Mouse (Mus musculus) stomach, postnatal 0 days (tissue): Measurements from ENCODE around the gene Plekhg3. TPM values are rescaled to one million over a fixed set of nuclear protein-coding genes. Genes with fewer than 3 reads are reported as not detected.

Experiments used
- ATAC-seq: fragments of 200-750 bp; cut with Nextera tagmentation; 2 replicates; pipeline ENCODE4 v1.8.0; 2017; ENCODE audit not compliant: low FRiP score, low TSS enrichment
- DNase-seq: peaks from one replicate; pipeline ENCODE4 v3.0.0-alpha.2; 2016; ENCODE audit warnings: low spot score
- H3K27ac ChIP-seq: fragments of 300-500 bp; sonication (generic); replicated peaks from 2 replicates; pipeline ENCODE4 v1.5.1; 2014; ENCODE audit warnings: mild to moderate bottlenecking, control low read depth
- H3K27me3 ChIP-seq: fragments of 300-500 bp; sonication (generic); 2 replicates; pipeline ENCODE4 v1.6.1; 2014; ENCODE audit warnings: low read length; ENCODE audit not compliant: control insufficient read depth, insufficient read depth
- H3K36me3 ChIP-seq: fragments of 300-500 bp; sonication (generic); 2 replicates; pipeline ENCODE4 v1.6.1; 2014; ENCODE audit warnings: low read length, mixed read lengths; ENCODE audit not compliant: control insufficient read depth, insufficient read depth
- H3K4me1 ChIP-seq: fragments of 300-500 bp; sonication (generic); replicated peaks from 2 replicates; pipeline ENCODE4 v1.6.1; 2014; ENCODE audit warnings: antibody characterized with exemption; ENCODE audit not compliant: control insufficient read depth, insufficient read depth
- H3K4me2 ChIP-seq: fragments of 300-500 bp; sonication (generic); replicated peaks from 2 replicates; pipeline ENCODE4 v1.6.1; 2014; ENCODE audit warnings: low read depth, mild to moderate bottlenecking, control low read depth, moderate library complexity
- H3K4me3 ChIP-seq: fragments of 300-500 bp; sonication (generic); 2 replicates; pipeline ENCODE4 v1.5.1; 2014; ENCODE audit warnings: low read depth, low read length, control low read depth
- H3K9ac ChIP-seq: fragments of 300-500 bp; sonication (generic); 2 replicates; pipeline ENCODE4 v1.6.1; 2014; ENCODE audit warnings: mild to moderate bottlenecking, low read length, control low read depth, mixed read lengths
- H3K9me3 ChIP-seq: fragments of 300-500 bp; sonication (generic); 2 replicates; pipeline ENCODE4 v1.6.1; 2016; ENCODE audit warnings: low read length; ENCODE audit not compliant: control insufficient read depth
- CTCF ChIP-seq: IDR thresholded peaks from 2 replicates; pipeline ENCODE4 v1.5.1; 2016; ENCODE audit warnings: antibody characterized with exemption, low read depth, mild to moderate bottlenecking, moderate library complexity
- EP300 ChIP-seq: optimal IDR thresholded peaks from 2 replicates; pipeline ENCODE3; 2016; ENCODE audit warnings: antibody characterized with exemption
- WGBS: fragments of 180-500 bp; shearing (Covaris S2); extraction: QIAGEN DNeasy Blood & Tissue Kit; methylation state at CpG from one replicate; pipeline ENCODE4 v1.1.7; 2014; 5-methylcytosine and 5-hydroxymethylcytosine counted together
- polyA plus RNA-seq: library from polyadenylated mRNA; unstranded; fragments of >200 nt; fragmentation: Nextera tagmentation; extraction: Ambion mirVana; gene quantifications from 2 replicates; pipeline ENCODE4 v1.2.1, GENCODE M21; 2015

Plekhg3 gene
- polyA plus RNA-seq: 5.7 and 6.4 TPM in 2 replicates

- Histone ChIP-seq H3K4me1 (peaks cover 2% of the 10 kb centered on the region; the same call in 1 of the 2 replicates), H3K9me3 (no peaks in the 10 kb centered on the region), H3K4me3 (no peak within 1 kb of the TSS), H3K27ac (no peak within 1 kb of the TSS), H3K4me2 (0 out of 2 replicates have a peak within 1 kb of the TSS, but pooled peaks have one; percentile 95), H3K36me3 (no peaks in the 10 kb centered on the region), H3K27me3 (no peaks in the 10 kb centered on the region), H3K9ac (no peak within 1 kb of the TSS)
- DNase-seq: no peak
- no peak for TF ChIP-seq CTCF
- no peak for TF ChIP-seq EP300
- 43% methylated on average over 6 of the region's 6 CpGs for WGBS
- no peak for ATAC-seq
Observed at GRCm38 (mm10) chr12:76530580-76531139, at the start of gene Plekhg3. Plekhg3 (plus strand) TSS chr12:76530891.

GRCm38 (mm10) chr12:76482446-76482845, 48.2 kb upstream of the Plekhg3 start:
- DNase-seq: no peak
- no peaks in the 10 kb centered on the region for H3K9me3 ChIP-seq
- no peak for TF ChIP-seq EP300
- no peak for TF ChIP-seq CTCF
- H3K36me3 ChIP-seq: no peaks in the 10 kb centered on the region
- H3K4me1 ChIP-seq: peaks cover 2% of the 10 kb centered on the region; the same call in 1 of the 2 replicates
- H3K27me3 ChIP-seq: no peaks in the 10 kb centered on the region
- no peak overlapping the region for H3K9ac ChIP-seq
- no peak overlapping the region for H3K4me2 ChIP-seq
- no peak for ATAC-seq
- WGBS: 84% methylated on average over 2 of the region's 2 CpGs
- H3K4me3 ChIP-seq: no peak overlapping the region
- H3K27ac ChIP-seq: 0 out of 2 replicates have a peak overlapping the region, but pooled peaks have one; percentile 4

- H3K27me3 ChIP-seq: no peaks in the 10 kb centered on the region
- H3K36me3 ChIP-seq: no peaks in the 10 kb centered on the region
- DNase-seq: no peak
- no peak for ATAC-seq
- H3K4me2 ChIP-seq: no peak overlapping the region
- H3K4me1 ChIP-seq: peaks cover 2% of the 10 kb centered on the region; the same call in 1 of the 2 replicates
- no peak overlapping the region for H3K4me3 ChIP-seq
- 74% methylated on average over 2 of the region's 2 CpGs for WGBS
- H3K27ac ChIP-seq: 0 out of 2 replicates have a peak overlapping the region, but pooled peaks have one; percentile 4
- no peak overlapping the region for H3K9ac ChIP-seq
- no peaks in the 10 kb centered on the region for H3K9me3 ChIP-seq
- TF ChIP-seq EP300 (no peak), CTCF (no peak)
Observed at GRCm38 (mm10) chr12:76482948-76483347, 47.7 kb upstream of the Plekhg3 start.

- no peak for DNase-seq
Observed at GRCm38 (mm10) chr12:76484881-76485280, 45.8 kb upstream of the Plekhg3 start.

GRCm38 (mm10) chr12:76485381-76485780, 45.3 kb upstream of the Plekhg3 start:
- ATAC-seq (no peak), DNase-seq (no peak)
- Histone ChIP-seq H3K4me1 (0 out of 2 replicates have a peak, but pooled peaks cover 2% of the 10 kb centered on the region), H3K9ac (no peak overlapping the region), H3K36me3 (no peaks in the 10 kb centered on the region), H3K4me2 (no peak overlapping the region), H3K27ac (no peak overlapping the region), H3K27me3 (no peaks in the 10 kb centered on the region), H3K9me3 (no peaks in the 10 kb centered on the region), H3K4me3 (no peak overlapping the region)
- no peak for TF ChIP-seq EP300
- WGBS: 20% methylated on average over 11 of the region's 11 CpGs

More at GRCm38 (mm10) chr12:76484881-76485280, 45.8 kb upstream of the Plekhg3 start:
- Histone ChIP-seq H3K4me3 (no peak overlapping the region), H3K9me3 (no peaks in the 10 kb centered on the region), H3K4me2 (no peak overlapping the region), H3K36me3 (no peaks in the 10 kb centered on the region), H3K4me1 (0 out of 2 replicates have a peak, but pooled peaks cover 2% of the 10 kb centered on the region), H3K27me3 (no peaks in the 10 kb centered on the region), H3K27ac (peak overlapping the region; percentile 56), H3K9ac (no peak overlapping the region)
- peak; percentile 61; the same call in 1 of the 2 replicates for ATAC-seq
- 15% methylated on average over 4 of the region's 4 CpGs for WGBS
- TF ChIP-seq EP300 (no peak), CTCF (no peak)

GRCm38 (mm10) chr12:76486943-76487342, 43.7 kb upstream of the Plekhg3 start:
- 68% methylated on average over 9 of the region's 9 CpGs for WGBS
- peaks cover 5% of the 10 kb centered on the region; the same call in 1 of the 2 replicates for H3K9me3 ChIP-seq
- H3K27me3 ChIP-seq: no peaks in the 10 kb centered on the region
- H3K36me3 ChIP-seq: no peaks in the 10 kb centered on the region
- H3K4me3 ChIP-seq: no peak overlapping the region
- TF ChIP-seq EP300 (no peak), CTCF (no peak)
- H3K4me1 ChIP-seq: 0 out of 2 replicates have a peak, but pooled peaks cover 2% of the 10 kb centered on the region
- H3K4me2 ChIP-seq: no peak overlapping the region
- no peak overlapping the region for H3K27ac ChIP-seq
- no peak for DNase-seq
- H3K9ac ChIP-seq: no peak overlapping the region
- ATAC-seq: no peak
